Mouse (Mus musculus): ENCODE measurements at regions not wholly inside any gene's neighbourhood (a gene's known extent, or its start where the extent isn't known, plus 50 kb on each side); places are given as distances from the start of the nearest gene placed in this dataset.

DNA sequence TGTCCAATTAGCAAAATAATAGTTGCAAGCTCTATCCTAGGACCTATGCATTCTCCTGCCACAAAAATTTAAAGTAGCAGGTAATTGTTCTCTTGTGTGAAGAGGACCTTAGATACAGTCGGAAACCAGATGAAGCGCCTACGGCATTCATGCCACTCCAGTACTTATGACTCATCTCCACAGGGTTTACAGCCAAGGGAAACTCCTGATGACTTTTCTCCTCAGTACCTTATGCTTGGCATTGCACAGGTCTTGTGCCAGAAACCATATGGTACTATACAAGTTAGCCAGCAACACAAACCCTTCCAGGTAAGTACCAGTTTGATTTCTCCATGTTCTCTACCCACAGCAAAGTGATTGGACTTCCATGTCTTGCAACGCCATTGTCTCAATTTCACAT lies 606.3 kb upstream of the Dmac1 start:
- no peak for ATAC-seq
- H3K27me3 ChIP-seq (replicated peaks; ENCODE audit: control insufficient read depth, insufficient read depth, low read length), result no peaks in the 10 kb centered on the region
- no peaks in the 10 kb centered on the region for H3K36me3 ChIP-seq (ENCODE audit: control insufficient read depth, insufficient read depth)
- TF ChIP-seq CTCF (IDR thresholded peaks at IDR 0.05; ENCODE audit: low read depth), result no peak
- H3K4me2 ChIP-seq (replicated peaks; ENCODE audit: low read depth), result no peak overlapping the region
- no peak overlapping the region for H3K27ac ChIP-seq (ENCODE audit: low read depth, low read length)
- H3K9ac ChIP-seq (ENCODE audit: low read depth, low read length), result no peak overlapping the region
- H3K4me1 ChIP-seq (replicated peaks; ENCODE audit: control insufficient read depth, insufficient read depth, low read length), result no peaks in the 10 kb centered on the region
- WGBS, result 93% methylated on average over 4 of the region's 4 CpGs
- no peaks in the 10 kb centered on the region for H3K9me3 ChIP-seq (ENCODE audit: control insufficient read depth)
- no peak overlapping the region for H3K4me3 ChIP-seq (ENCODE audit: low read depth, low read length)

DNA sequence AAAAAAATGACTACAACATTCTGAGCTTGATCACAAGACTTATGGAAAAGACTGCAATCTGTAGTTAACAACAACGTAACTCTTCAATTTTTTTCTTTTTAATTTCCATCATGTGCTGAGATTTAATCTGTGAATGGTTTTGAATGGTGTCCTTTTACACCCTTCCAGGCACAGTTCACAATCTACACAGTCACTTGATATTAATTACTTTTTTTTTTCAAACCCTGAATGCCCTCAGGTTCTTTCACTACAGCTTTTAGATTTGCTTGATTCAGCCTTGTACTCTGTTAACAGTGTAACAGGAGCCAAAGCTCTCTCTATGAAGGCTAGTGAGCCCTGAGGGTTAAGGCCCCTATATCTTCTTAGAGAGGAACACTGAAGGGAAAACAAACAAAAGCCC lies 591.7 kb upstream of the Dmac1 start:
- H3K9ac ChIP-seq (ENCODE audit: low read depth, low read length), result no peak overlapping the region
- no peak for ATAC-seq
- WGBS, result 87% methylated on average over 1 of the region's 1 CpGs
- H3K4me1 ChIP-seq (replicated peaks; ENCODE audit: control insufficient read depth, insufficient read depth, low read length), result no peaks in the 10 kb centered on the region
- no peak overlapping the region for H3K27ac ChIP-seq (ENCODE audit: low read depth, low read length)
- no peak overlapping the region for H3K4me3 ChIP-seq (ENCODE audit: low read depth, low read length)
- TF ChIP-seq CTCF (IDR thresholded peaks at IDR 0.05; ENCODE audit: low read depth), result no peak
- H3K36me3 ChIP-seq (ENCODE audit: control insufficient read depth, insufficient read depth), result no peaks in the 10 kb centered on the region
- H3K4me2 ChIP-seq (replicated peaks; ENCODE audit: low read depth), result no peak overlapping the region
- no peaks in the 10 kb centered on the region for H3K27me3 ChIP-seq (replicated peaks; ENCODE audit: control insufficient read depth, insufficient read depth, low read length)
- H3K9me3 ChIP-seq (ENCODE audit: control insufficient read depth), result no peaks in the 10 kb centered on the region

DNA sequence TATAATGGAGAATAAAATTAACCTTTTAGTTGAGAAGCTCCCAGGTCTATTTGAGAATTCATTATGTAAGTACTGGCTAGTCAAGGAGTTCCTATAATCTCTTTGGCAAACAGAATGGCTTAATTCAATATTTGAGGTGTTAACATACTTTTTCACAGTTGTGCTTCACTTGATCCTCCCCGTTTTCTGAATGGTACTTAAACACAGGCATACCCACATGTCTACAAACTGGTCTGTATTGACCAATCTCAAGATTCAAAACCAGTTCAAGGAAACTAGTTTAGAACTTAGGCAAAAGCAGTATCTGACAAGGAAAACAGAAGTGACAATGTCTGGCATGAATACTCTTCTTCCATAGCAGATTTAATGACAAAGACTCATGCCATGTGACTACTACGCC lies 583.0 kb upstream of the Dmac1 start:
- ATAC-seq, result no peak
- H3K4me3 ChIP-seq (ENCODE audit: low read depth, low read length), result no peak overlapping the region
- no peaks in the 10 kb centered on the region for H3K27me3 ChIP-seq (replicated peaks; ENCODE audit: control insufficient read depth, insufficient read depth, low read length)
- H3K27ac ChIP-seq (ENCODE audit: low read depth, low read length), result no peak overlapping the region
- H3K36me3 ChIP-seq (ENCODE audit: control insufficient read depth, insufficient read depth), result no peaks in the 10 kb centered on the region
- no peak overlapping the region for H3K9ac ChIP-seq (ENCODE audit: low read depth, low read length)
- no peaks in the 10 kb centered on the region for H3K4me1 ChIP-seq (replicated peaks; ENCODE audit: control insufficient read depth, insufficient read depth, low read length)
- 83% methylated on average over 2 of the region's 2 CpGs for WGBS
- no peaks in the 10 kb centered on the region for H3K9me3 ChIP-seq (ENCODE audit: control insufficient read depth)
- TF ChIP-seq CTCF (IDR thresholded peaks at IDR 0.05; ENCODE audit: low read depth), result no peak
- H3K4me2 ChIP-seq (replicated peaks; ENCODE audit: low read depth), result no peak overlapping the region

DNA sequence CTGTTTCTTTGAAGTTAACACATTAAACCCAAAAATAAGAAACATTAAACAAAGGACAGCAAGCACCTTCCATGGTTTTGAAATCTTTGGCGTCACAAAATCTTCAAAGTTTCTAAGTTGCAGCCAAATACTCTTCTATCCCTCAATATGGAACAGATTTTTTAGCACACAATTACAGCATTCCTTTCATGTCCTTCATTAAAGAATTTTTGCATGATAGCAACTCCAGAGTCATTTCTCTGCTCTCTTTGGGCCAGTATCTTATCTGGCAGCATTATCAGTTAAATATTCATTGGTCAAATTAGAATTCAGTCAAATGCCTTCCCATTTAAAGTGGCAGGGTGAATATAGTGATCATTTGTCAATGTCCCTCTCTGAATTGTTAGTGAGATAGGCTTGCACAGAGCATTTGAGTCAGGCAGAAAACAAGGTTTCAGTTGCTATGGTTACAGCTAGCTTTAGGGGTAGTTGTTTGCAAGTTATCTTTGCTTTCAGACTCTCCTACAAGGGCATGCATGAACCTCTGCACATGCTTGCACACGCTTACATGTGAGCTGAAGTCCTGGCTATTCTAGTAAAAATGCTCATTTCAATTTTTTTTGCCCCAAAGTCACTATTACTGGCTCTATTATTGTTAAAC lies 579.8 kb upstream of the Dmac1 start:
- WGBS, result 87% methylated on average over 2 of the region's 2 CpGs
- Histone ChIP-seq H3K4me2 (replicated peaks; ENCODE audit: low read depth) (no peak overlapping the region), H3K9ac (ENCODE audit: low read depth, low read length) (no peak overlapping the region), H3K36me3 (ENCODE audit: control insufficient read depth, insufficient read depth) (no peaks in the 10 kb centered on the region), H3K9me3 (ENCODE audit: control insufficient read depth) (no peaks in the 10 kb centered on the region), H3K4me3 (ENCODE audit: low read depth, low read length) (no peak overlapping the region), H3K4me1 (replicated peaks; ENCODE audit: control insufficient read depth, insufficient read depth, low read length) (no peaks in the 10 kb centered on the region), H3K27ac (ENCODE audit: low read depth, low read length) (no peak overlapping the region), H3K27me3 (replicated peaks; ENCODE audit: control insufficient read depth, insufficient read depth, low read length) (no peaks in the 10 kb centered on the region)
- no peak for ATAC-seq
- no peak for TF ChIP-seq CTCF (IDR thresholded peaks at IDR 0.05; ENCODE audit: low read depth)

DNA sequence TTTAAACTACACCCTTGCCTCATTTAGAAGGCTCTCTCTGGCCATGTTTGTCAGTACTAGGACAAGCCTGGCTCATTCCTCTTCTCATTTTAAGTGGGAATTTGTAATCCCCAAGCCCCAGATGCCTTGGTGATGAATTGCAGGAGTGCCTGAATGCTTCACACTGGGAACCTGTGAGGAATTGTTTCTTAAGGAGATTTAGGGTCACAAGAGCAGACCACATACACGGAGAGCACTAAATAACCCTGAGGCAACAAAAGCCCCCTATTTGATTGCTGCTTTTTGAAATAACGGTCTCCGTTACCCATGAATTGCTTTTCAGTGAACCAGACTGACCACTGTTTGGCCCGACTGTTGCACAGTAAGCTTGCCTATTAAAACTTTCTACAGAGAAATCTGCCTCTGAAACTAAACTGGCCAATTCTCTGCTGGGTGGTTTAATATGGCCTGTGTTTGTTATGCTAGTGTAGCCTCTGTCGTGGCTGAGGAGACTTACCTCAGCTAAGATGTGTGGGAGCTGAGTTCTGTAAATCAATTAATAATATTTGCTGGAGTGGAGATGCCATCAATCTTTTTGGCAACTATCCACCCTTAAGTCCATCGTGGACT lies 577.7 kb upstream of the Dmac1 start:
- H3K27ac ChIP-seq (ENCODE audit: low read depth, low read length), result no peak overlapping the region
- no peak overlapping the region for H3K4me2 ChIP-seq (replicated peaks; ENCODE audit: low read depth)
- TF ChIP-seq CTCF (IDR thresholded peaks at IDR 0.05; ENCODE audit: low read depth), result no peak
- H3K36me3 ChIP-seq (ENCODE audit: control insufficient read depth, insufficient read depth), result no peaks in the 10 kb centered on the region
- no peaks in the 10 kb centered on the region for H3K4me1 ChIP-seq (replicated peaks; ENCODE audit: control insufficient read depth, insufficient read depth, low read length)
- no peak overlapping the region for H3K9ac ChIP-seq (ENCODE audit: low read depth, low read length)
- H3K27me3 ChIP-seq (replicated peaks; ENCODE audit: control insufficient read depth, insufficient read depth, low read length), result no peaks in the 10 kb centered on the region
- no peak for ATAC-seq
- WGBS, result 61% methylated on average over 6 of the region's 6 CpGs
- no peaks in the 10 kb centered on the region for H3K9me3 ChIP-seq (ENCODE audit: control insufficient read depth)
- no peak overlapping the region for H3K4me3 ChIP-seq (ENCODE audit: low read depth, low read length)

DNA sequence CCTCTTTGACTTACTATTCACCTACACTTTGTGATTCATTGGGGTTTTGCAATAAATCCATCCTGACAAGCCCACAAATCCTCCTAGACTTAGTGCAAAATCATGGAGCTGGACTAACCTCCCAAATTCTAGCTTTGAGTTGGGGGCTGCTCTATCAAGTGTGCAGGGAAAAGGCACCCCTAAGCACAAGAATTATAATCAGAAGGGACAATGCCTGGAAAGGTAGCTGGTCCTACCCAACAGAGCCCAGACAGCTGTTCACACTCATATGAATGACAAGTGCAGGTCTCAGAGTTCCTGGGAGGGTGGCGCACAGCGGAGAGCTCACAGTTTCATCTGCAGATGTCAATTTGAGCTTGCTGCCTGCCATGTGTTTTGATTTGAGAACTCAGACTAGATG lies 572.2 kb upstream of the Dmac1 start:
- Histone ChIP-seq H3K27me3 (replicated peaks; ENCODE audit: control insufficient read depth, insufficient read depth, low read length) (no peaks in the 10 kb centered on the region), H3K4me3 (ENCODE audit: low read depth, low read length) (no peak overlapping the region), H3K9me3 (ENCODE audit: control insufficient read depth) (no peaks in the 10 kb centered on the region), H3K36me3 (ENCODE audit: control insufficient read depth, insufficient read depth) (no peaks in the 10 kb centered on the region), H3K27ac (ENCODE audit: low read depth, low read length) (no peak overlapping the region), H3K9ac (ENCODE audit: low read depth, low read length) (no peak overlapping the region), H3K4me1 (replicated peaks; ENCODE audit: control insufficient read depth, insufficient read depth, low read length) (no peaks in the 10 kb centered on the region), H3K4me2 (replicated peaks; ENCODE audit: low read depth) (no peak overlapping the region)
- WGBS, result 93% methylated on average over 2 of the region's 2 CpGs
- ATAC-seq, result no peak
- TF ChIP-seq CTCF (IDR thresholded peaks at IDR 0.05; ENCODE audit: low read depth), result no peak

Measured in intestine, postnatal 0 days (tissue).